Mouse (Mus musculus) mouse trophoblast stem cell (cell line): ENCODE measurements around the gene Reep6.

Experiments used
- in situ Hi-C, 2 experiments: fragments of 300-500 bp; cut with MseI, MboI; formaldehyde crosslinking; loops; 2 replicates in 1 of 2; 3 replicates in 1 of 2; pipeline ENCODE4 v1.15.1; 2025

Gene Reep6

GRCm38 (mm10) chr10:80329273-80330081 lies at the start of gene Reep6, which contains the start of gene Pcsk4:
Gene Reep6, plus strand, starts transcription at chr10:80329953.
Gene Pcsk4, minus strand, starts transcription at chr10:80329498.
- in situ Hi-C loops: no loop called here

- in situ Hi-C loops: no loop called here
Measured at GRCm38 (mm10) chr10:80281304-80281703, 48.4 kb upstream of the Reep6 start.

GRCm38 (mm10) chr10:80281921-80282371 lies 47.8 kb upstream of the Reep6 start:
- in situ Hi-C loops: no loop called here

GRCm38 (mm10) chr10:80282481-80283441 lies 47.0 kb upstream of the Reep6 start:
- in situ Hi-C loops: no loop called here

- in situ Hi-C loops: no loop called here
Measured at GRCm38 (mm10) chr10:80285222-80286070, 44.3 kb upstream of the Reep6 start.

- in situ Hi-C loops: no loop called here
Measured at GRCm38 (mm10) chr10:80288097-80288496, 41.7 kb upstream of the Reep6 start.

- in situ Hi-C loops: no loop called here
Measured at GRCm38 (mm10) chr10:80288657-80289056, 41.1 kb upstream of the Reep6 start.

GRCm38 (mm10) chr10:80292251-80293146 lies 37.3 kb upstream of the Reep6 start, which contains the start of gene Rps15:
Gene Rps15, plus strand, starts transcription at chr10:80292453.
- in situ Hi-C loops: no loop called here

GRCm38 (mm10) chr10:80293325-80293724 lies 36.4 kb upstream of the Reep6 start:
- in situ Hi-C loops: no loop called here

GRCm38 (mm10) chr10:80294311-80294710 lies 35.4 kb upstream of the Reep6 start:
- in situ Hi-C loops: no loop called here

- in situ Hi-C loops: no loop called here
Measured at GRCm38 (mm10) chr10:80294788-80295303, 34.9 kb upstream of the Reep6 start.

GRCm38 (mm10) chr10:80295618-80296425 lies 33.9 kb upstream of the Reep6 start, which contains the start of gene Apc2:
Gene Apc2, plus strand, starts transcription at chr10:80295977.
- in situ Hi-C loops: no loop called here

- in situ Hi-C loops: no loop called here
Measured at GRCm38 (mm10) chr10:80296824-80297223, 32.9 kb upstream of the Reep6 start.

GRCm38 (mm10) chr10:80297526-80298133 lies 32.1 kb upstream of the Reep6 start:
- in situ Hi-C loops: no loop called here

- in situ Hi-C loops: no loop called here
Measured at GRCm38 (mm10) chr10:80298571-80299281, 31.0 kb upstream of the Reep6 start.

- in situ Hi-C loops: no loop called here
Measured at GRCm38 (mm10) chr10:80299301-80299700, 30.5 kb upstream of the Reep6 start.

GRCm38 (mm10) chr10:80299824-80300223 lies 29.9 kb upstream of the Reep6 start:
- in situ Hi-C loops: no loop called here

- in situ Hi-C loops: no loop called here
Measured at GRCm38 (mm10) chr10:80300672-80301181, 29.0 kb upstream of the Reep6 start.
